Mouse (Mus musculus): ENCODE measurements around the gene Fastk.
"Not testable (repeated sequence)": the region's sequence is repeated elsewhere in the genome, so short reads cannot be mapped to it uniquely, and the experiment has no call there.

Fastk gene

GRCm38 (mm10) chr5:24420381-24420780 lies 24.7 kb downstream of the Fastk start:
- no peak for DNase-seq

- no peak for DNase-seq
Observed at GRCm38 (mm10) chr5:24417587-24417986, 27.5 kb downstream of the Fastk start.

- peak; percentile 84 for DNase-seq
Observed at GRCm38 (mm10) chr5:24416222-24416736, 28.8 kb downstream of the Fastk start.

- no peak for DNase-seq
Observed at GRCm38 (mm10) chr5:24413938-24414337, 31.1 kb downstream of the Fastk start.

- DNase-seq, result no peak
Observed at GRCm38 (mm10) chr5:24413042-24413693, 31.9 kb downstream of the Fastk start, which contains the start of gene Asic3. Asic3 (plus strand) TSS chr5:24413392.

- DNase-seq, result no peak
Observed at GRCm38 (mm10) chr5:24412063-24412462, 33.0 kb downstream of the Fastk start.

- no peak for DNase-seq
Observed at GRCm38 (mm10) chr5:24409466-24409865, 35.6 kb downstream of the Fastk start.

- DNase-seq, result no peak
Observed at GRCm38 (mm10) chr5:24408651-24409050, 36.4 kb downstream of the Fastk start.

GRCm38 (mm10) chr5:24405389-24405876 lies 39.7 kb downstream of the Fastk start:
- DNase-seq, result no peak

GRCm38 (mm10) chr5:24404594-24405360 lies 40.3 kb downstream of the Fastk start:
- DNase-seq, result no peak

GRCm38 (mm10) chr5:24401969-24402368 lies 43.1 kb downstream of the Fastk start:
- no peak for DNase-seq

- DNase-seq, result no peak
Observed at GRCm38 (mm10) chr5:24400911-24401605, 44.0 kb downstream of the Fastk start.

GRCm38 (mm10) chr5:24400362-24400761 lies 44.7 kb downstream of the Fastk start:
- DNase-seq, result no peak

- DNase-seq, result no peak
Observed at GRCm38 (mm10) chr5:24399686-24400085, 45.4 kb downstream of the Fastk start.

GRCm38 (mm10) chr5:24396254-24396653 lies 48.8 kb downstream of the Fastk start:
- DNase-seq, result not testable (repeated sequence)

- DNase-seq, result peak; percentile 92
Observed at GRCm38 (mm10) chr5:24394165-24394894, 50.8 kb downstream of the Fastk start.

GRCm38 (mm10) chr5:24393392-24393997 lies 51.6 kb downstream of the Fastk start, which contains the start of gene Abcb8:
Abcb8 (plus strand) TSS chr5:24393663.
- DNase-seq, result peak; percentile 90

GRCm38 (mm10) chr5:24392724-24393123 lies 52.4 kb downstream of the Fastk start:
- no peak for DNase-seq

GRCm38 (mm10) chr5:24391864-24392263 lies 53.2 kb downstream of the Fastk start, which contains the start of gene Atg9b:
Atg9b (minus strand) TSS chr5:24392143.
- DNase-seq, result no peak

GRCm38 (mm10) chr5:24389658-24390020 lies 55.4 kb downstream of the Fastk start:
- DNase-seq, result no peak

GRCm38 (mm10) chr5:24389011-24389657 lies 56.0 kb downstream of the Fastk start:
- DNase-seq, result peak; percentile 53

Data from thymus, postnatal 14 days (tissue).